Mouse (Mus musculus) bone marrow, adult 2 months (tissue): ENCODE measurements around the gene Ttc32. TPM values are rescaled to one million over a fixed set of nuclear protein-coding genes. Genes with fewer than 3 reads are reported as not detected.
A peak's percentile ranks its signal among the peaks of the same experiment; 100 is the strongest.

Experiments used
- H3K27ac ChIP-seq: fragments of 200-500 bp; 2 replicates; pipeline ENCODE4 v1.5.1; 2012; ENCODE audit warnings: low read depth, mild to moderate bottlenecking, control low read depth, inconsistent platforms, low read length; ENCODE audit not compliant: control insufficient read depth, poor library complexity, insufficient read depth
- H3K4me1 ChIP-seq: fragments of 200-500 bp; 2 replicates; pipeline ENCODE4 v1.6.1; 2011; ENCODE audit warnings: low read length; ENCODE audit not compliant: control insufficient read depth, insufficient read depth
- H3K4me3 ChIP-seq: fragments of 200-500 bp; replicated peaks from 2 replicates; pipeline ENCODE3; 2011; ENCODE audit warnings: mild to moderate bottlenecking, low read depth, low read length, control low read depth; ENCODE audit not compliant: control insufficient read depth
- CTCF ChIP-seq: fragments of 200-500 bp; IDR thresholded peaks from 2 replicates; pipeline ENCODE4 v1.5.1; 2011; ENCODE audit warnings: low read length, control low read depth; ENCODE audit not compliant: control insufficient read depth, insufficient read depth
- POLR2A ChIP-seq: fragments of 200-500 bp; IDR thresholded peaks from 2 replicates; pipeline ENCODE4 v1.6.1; 2011; ENCODE audit warnings: low read depth, mild to moderate bottlenecking, control low read depth, low read length, borderline replicate concordance; ENCODE audit not compliant: control insufficient read depth
- WGBS: fragments of 180-500 bp; shearing (Covaris S2); methylation state at CpG from one replicate; pipeline ENCODE4 v1.1.7; 2018; 5-methylcytosine and 5-hydroxymethylcytosine counted together
- polyA plus RNA-seq: library from polyadenylated mRNA; stranded (reverse); fragments of >200 nt; gene quantifications from 2 replicates; pipeline ENCODE4 v1.2.4, GENCODE M21; 2011; ENCODE audit warnings: low replicate concordance; ENCODE audit not compliant: missing spikeins, insufficient read depth, insufficient read length

Ttc32 gene
- polyA plus RNA-seq, result 1.9 and 4.1 TPM in 2 replicates

GRCm38 (mm10) chr12:9029888-9030723 is at the start of gene Ttc32:
TSS of gene Ttc32 (plus strand) at chr12:9029997.
- TF ChIP-seq POLR2A (peak; percentile 86; the same call in 1 of the 2 replicates), CTCF (no peak)
- Histone ChIP-seq H3K4me3 (peak within 1 kb of the TSS; percentile 88), H3K27ac (peak within 1 kb of the TSS; percentile 99), H3K4me1 (no peaks in the 10 kb centered on the region)
- under 1% methylated on average over 69 of the region's 69 CpGs for WGBS

- H3K4me3 ChIP-seq, result no peak overlapping the region
- no peak for TF ChIP-seq CTCF
- TF ChIP-seq POLR2A, result no peak
- 59% methylated on average over 8 of the region's 8 CpGs for WGBS
- H3K27ac ChIP-seq, result no peak overlapping the region
- no peaks in the 10 kb centered on the region; the same call in 1 of the 2 replicates for H3K4me1 ChIP-seq
Measured at GRCm38 (mm10) chr12:8993231-8993630, 36.6 kb upstream of the Ttc32 start.

- TF ChIP-seq POLR2A (no peak), CTCF (no peak)
- no peak overlapping the region for H3K27ac ChIP-seq
- no peak overlapping the region for H3K4me3 ChIP-seq
- no peaks in the 10 kb centered on the region; the same call in 1 of the 2 replicates for H3K4me1 ChIP-seq
- 41% methylated on average over 4 of the region's 4 CpGs for WGBS
Measured at GRCm38 (mm10) chr12:8998318-8998717, 31.5 kb upstream of the Ttc32 start.

GRCm38 (mm10) chr12:9002038-9002648 is 27.7 kb upstream of the Ttc32 start:
- TF ChIP-seq POLR2A, result no peak
- peak; percentile 56 for TF ChIP-seq CTCF
- WGBS, result 12% methylated on average over 5 of the region's 5 CpGs
- Histone ChIP-seq H3K4me1 (no peaks in the 10 kb centered on the region; the same call in 1 of the 2 replicates), H3K27ac (no peak overlapping the region), H3K4me3 (no peak overlapping the region)

GRCm38 (mm10) chr12:9007146-9007545 is 22.7 kb upstream of the Ttc32 start:
- TF ChIP-seq CTCF (no peak), POLR2A (no peak)
- Histone ChIP-seq H3K4me1 (no peaks in the 10 kb centered on the region), H3K4me3 (no peak overlapping the region), H3K27ac (no peak overlapping the region)
- WGBS, result 5% methylated on average over 4 of the region's 4 CpGs

GRCm38 (mm10) chr12:9007811-9008210 is 22.0 kb upstream of the Ttc32 start:
- TF ChIP-seq CTCF (no peak), POLR2A (no peak)
- Histone ChIP-seq H3K4me3 (no peak overlapping the region), H3K4me1 (no peaks in the 10 kb centered on the region), H3K27ac (no peak overlapping the region)
- WGBS, result 91% methylated on average over 6 of the region's 6 CpGs

GRCm38 (mm10) chr12:9010311-9010710 is 19.5 kb upstream of the Ttc32 start:
- Histone ChIP-seq H3K4me3 (no peak overlapping the region), H3K4me1 (no peaks in the 10 kb centered on the region), H3K27ac (no peak overlapping the region)
- 88% methylated on average over 4 of the region's 4 CpGs for WGBS
- no peak for TF ChIP-seq CTCF

- TF ChIP-seq CTCF (no peak), POLR2A (no peak)
- no peak overlapping the region for H3K4me3 ChIP-seq
- H3K4me1 ChIP-seq, result no peaks in the 10 kb centered on the region
- 87% methylated on average over 9 of the region's 9 CpGs for WGBS
- no peak overlapping the region for H3K27ac ChIP-seq
Measured at GRCm38 (mm10) chr12:9016376-9016775, 13.4 kb upstream of the Ttc32 start.
